Mouse (Mus musculus): ENCODE results near the gene Rab11fip4. TPM values are rescaled to one million over a fixed set of nuclear protein-coding genes. Genes with fewer than 3 reads are reported as not detected.

Rab11fip4 gene
- polyA plus RNA-seq, 2 experiments, result 0.46 to 0.63 TPM

- 64% methylated on average over 9 of the region's 9 CpGs for WGBS (ENCODE audit: insufficient replicate concordance)
- TF ChIP-seq EP300 (IDR thresholded peaks at IDR 0.05; ENCODE audit: low read depth) (no peak), CTCF (IDR thresholded peaks at IDR 0.05; ENCODE audit: low read depth) (no peak)
- H3K27me3 ChIP-seq (ENCODE audit: control insufficient read depth, insufficient read depth, low read length), result peaks cover 10% of the 10 kb centered on the region
Measured at GRCm38 (mm10) chr11:79663158-79663557, 72.1 kb downstream of the Rab11fip4 start.

GRCm38 (mm10) chr11:79663570-79663969 lies 72.6 kb downstream of the Rab11fip4 start:
- H3K9ac ChIP-seq (replicated peaks), result no peak overlapping the region

More at GRCm38 (mm10) chr11:79663158-79663557, 72.1 kb downstream of the Rab11fip4 start:
- no peak overlapping the region for H3K9ac ChIP-seq (replicated peaks)
- H3K4me1 ChIP-seq (replicated peaks; ENCODE audit: control insufficient read depth in 2 of 2, insufficient read depth in 2 of 2, low read length in 1 of 2), result peaks cover 0 to 9% of the 10 kb centered on the region in 2 experiments; a peak in 1 of 4 replicates
- no peak overlapping the region for H3K27ac ChIP-seq
- no peak overlapping the region for H3K4me3 ChIP-seq (ENCODE audit: insufficient read depth in 1 of 2, low read depth in 2 of 2, low read length in 2 of 2)
- no peaks in the 10 kb centered on the region for H3K36me3 ChIP-seq (replicated peaks; ENCODE audit: control insufficient read depth, insufficient read depth, low read depth)
- DNase-seq (ENCODE audit: low read depth in 3 of 3, low spot score in 3 of 3) (no peak), ATAC-seq (ENCODE audit: insufficient read depth) (no peak)
- H3K9me3 ChIP-seq (ENCODE audit: control insufficient read depth, low read length), result no peaks in the 10 kb centered on the region
- H3K4me2 ChIP-seq (ENCODE audit: low read depth), result no peak overlapping the region

GRCm38 (mm10) chr11:79666544-79666943 lies 75.5 kb downstream of the Rab11fip4 start:
- 65% methylated on average over 8 of the region's 8 CpGs for WGBS (ENCODE audit: insufficient replicate concordance)
- DNase-seq (ENCODE audit: low read depth in 3 of 3, low spot score in 3 of 3) (no peak), ATAC-seq (ENCODE audit: insufficient read depth) (no peak)
- Histone ChIP-seq H3K9ac (replicated peaks) (no peak overlapping the region), H3K4me3 (ENCODE audit: insufficient read depth in 1 of 2, low read depth in 2 of 2, low read length in 2 of 2) (no peak overlapping the region), H3K36me3 (replicated peaks; ENCODE audit: control insufficient read depth, insufficient read depth, low read depth) (no peaks in the 10 kb centered on the region), H3K27ac (no peak overlapping the region), H3K4me2 (ENCODE audit: low read depth) (no peak overlapping the region), H3K4me1 (replicated peaks; ENCODE audit: control insufficient read depth in 2 of 2, insufficient read depth in 2 of 2, low read length in 1 of 2) (peaks cover 0 to 17% of the 10 kb centered on the region in 2 experiments; a peak in 1 of 4 replicates), H3K27me3 (ENCODE audit: control insufficient read depth, insufficient read depth, low read length) (peaks cover under 1% of the 10 kb centered on the region; the same call in 1 of the 2 replicates), H3K9me3 (ENCODE audit: control insufficient read depth, low read length) (no peaks in the 10 kb centered on the region)
- TF ChIP-seq EP300 (IDR thresholded peaks at IDR 0.05; ENCODE audit: low read depth) (no peak), CTCF (IDR thresholded peaks at IDR 0.05; ENCODE audit: low read depth) (no peak)

More at GRCm38 (mm10) chr11:79663570-79663969, 72.6 kb downstream of the Rab11fip4 start:
- 16% methylated on average over 7 of the region's 7 CpGs for WGBS (ENCODE audit: insufficient replicate concordance)
- Histone ChIP-seq H3K4me3 (ENCODE audit: insufficient read depth in 1 of 2, low read depth in 2 of 2, low read length in 2 of 2) (no peak overlapping the region), H3K27ac (no peak overlapping the region), H3K9me3 (ENCODE audit: control insufficient read depth, low read length) (no peaks in the 10 kb centered on the region), H3K27me3 (ENCODE audit: control insufficient read depth, insufficient read depth, low read length) (peaks cover 10% of the 10 kb centered on the region), H3K4me2 (ENCODE audit: low read depth) (no peak overlapping the region), H3K36me3 (replicated peaks; ENCODE audit: control insufficient read depth, insufficient read depth, low read depth) (no peaks in the 10 kb centered on the region), H3K4me1 (replicated peaks; ENCODE audit: control insufficient read depth in 2 of 2, insufficient read depth in 2 of 2, low read length in 1 of 2) (peaks cover 0 to 9% of the 10 kb centered on the region in 2 experiments; a peak in 1 of 4 replicates)
- DNase-seq (ENCODE audit: low read depth in 3 of 3, low spot score in 3 of 3) (no peak), ATAC-seq (ENCODE audit: insufficient read depth) (no peak)
- TF ChIP-seq EP300 (IDR thresholded peaks at IDR 0.05; ENCODE audit: low read depth), result no peak
- no peak for TF ChIP-seq CTCF (IDR thresholded peaks at IDR 0.05; ENCODE audit: low read depth)

- H3K4me1 ChIP-seq (replicated peaks; ENCODE audit: control insufficient read depth in 2 of 2, insufficient read depth in 2 of 2, low read length in 1 of 2), result peaks cover 0 to 14% of the 10 kb centered on the region in 2 experiments; a peak in 1 of 4 replicates
- no peak overlapping the region for H3K4me3 ChIP-seq (ENCODE audit: insufficient read depth in 1 of 2, low read depth in 2 of 2, low read length in 2 of 2)
- H3K4me2 ChIP-seq (ENCODE audit: low read depth), result no peak overlapping the region
- H3K36me3 ChIP-seq (replicated peaks; ENCODE audit: control insufficient read depth, insufficient read depth, low read depth), result no peaks in the 10 kb centered on the region
- TF ChIP-seq EP300 (IDR thresholded peaks at IDR 0.05; ENCODE audit: low read depth) (no peak), CTCF (IDR thresholded peaks at IDR 0.05; ENCODE audit: low read depth) (0 out of 2 replicates have a peak, but pooled peaks have one; percentile 6)
- no peaks in the 10 kb centered on the region for H3K27me3 ChIP-seq (ENCODE audit: control insufficient read depth, insufficient read depth, low read length)
- no peak overlapping the region for H3K27ac ChIP-seq
- 49% methylated on average over 6 of the region's 6 CpGs for WGBS (ENCODE audit: insufficient replicate concordance)
- DNase-seq (ENCODE audit: low read depth in 3 of 3, low spot score in 3 of 3) (no peak), ATAC-seq (ENCODE audit: insufficient read depth) (no peak)
- H3K9ac ChIP-seq (replicated peaks), result no peak overlapping the region
- H3K9me3 ChIP-seq (ENCODE audit: control insufficient read depth, low read length), result no peaks in the 10 kb centered on the region
Measured at GRCm38 (mm10) chr11:79669210-79669609, 78.2 kb downstream of the Rab11fip4 start.

- no peak overlapping the region for H3K27ac ChIP-seq
- H3K36me3 ChIP-seq (replicated peaks; ENCODE audit: control insufficient read depth, insufficient read depth, low read depth), result no peaks in the 10 kb centered on the region
- WGBS (ENCODE audit: insufficient replicate concordance), result 39% methylated on average over 3 of the region's 3 CpGs
Measured at GRCm38 (mm10) chr11:79669947-79670346, 78.9 kb downstream of the Rab11fip4 start.

More at GRCm38 (mm10) chr11:79669947-79670346, 78.9 kb downstream of the Rab11fip4 start:
- peaks cover 0 to 16% of the 10 kb centered on the region in 2 experiments; a peak in 1 of 4 replicates for H3K4me1 ChIP-seq (replicated peaks; ENCODE audit: control insufficient read depth in 2 of 2, insufficient read depth in 2 of 2, low read length in 1 of 2)
- no peaks in the 10 kb centered on the region for H3K9me3 ChIP-seq (ENCODE audit: control insufficient read depth, low read length)
- no peak overlapping the region for H3K4me3 ChIP-seq (ENCODE audit: insufficient read depth in 1 of 2, low read depth in 2 of 2, low read length in 2 of 2)
- DNase-seq (ENCODE audit: low read depth in 3 of 3, low spot score in 3 of 3), result no peak
- TF ChIP-seq EP300 (IDR thresholded peaks at IDR 0.05; ENCODE audit: low read depth) (no peak), CTCF (IDR thresholded peaks at IDR 0.05; ENCODE audit: low read depth) (no peak)
- no peak for ATAC-seq (ENCODE audit: insufficient read depth)
- no peaks in the 10 kb centered on the region for H3K27me3 ChIP-seq (ENCODE audit: control insufficient read depth, insufficient read depth, low read length)
- no peak overlapping the region for H3K9ac ChIP-seq (replicated peaks)
- no peak overlapping the region for H3K4me2 ChIP-seq (ENCODE audit: low read depth)
